ENCODE assay signal across 22 mouse cellular contexts in the genomic region with DNA sequence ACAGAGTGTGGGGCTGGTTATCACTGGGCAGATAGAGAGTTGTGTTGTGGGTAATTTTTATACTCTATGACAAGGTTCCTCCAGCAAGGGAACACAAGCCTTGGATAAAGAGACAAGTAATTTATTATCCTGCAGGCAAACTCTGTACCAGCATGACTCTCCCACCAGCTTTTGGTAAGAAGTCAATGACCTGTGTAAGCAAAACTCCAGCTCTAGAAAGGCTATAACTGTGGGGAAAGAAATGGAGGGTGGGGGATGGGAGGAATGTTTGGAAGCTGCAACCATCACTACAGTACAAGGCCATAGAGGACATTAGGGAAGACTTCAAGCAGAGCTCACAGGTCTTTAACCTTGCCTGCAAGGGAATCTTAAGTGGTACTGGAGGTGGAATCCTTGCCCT. TPM values are rescaled to one million over a fixed set of nuclear protein-coding genes. Genes with fewer than 3 reads are reported as not detected.
A peak's percentile ranks its signal among the peaks of the same experiment; 100 is the strongest.
DNase-seq lines count a peak whose midpoint lies in the region; ATAC-seq lines count a peak whose summit lies in the region.
"Had no signal": no experiment of that assay in that cellular context is flagged by ENCODE, and none has a peak within 500 bp of the region (broad histone marks: within the 10 kb centered on the region; RNA-seq: fewer than 3 reads in every experiment).

No protein-coding gene starts in this region.

- 0 out of 2 replicates have a peak, but pooled peaks cover 5% of the 10 kb centered on the region for H3K4me1 ChIP-seq in kidney, embryonic 16.5 days (ENCODE audit: insufficient read depth, low read length)
- H3K4me1 ChIP-seq: intestine, embryonic 15.5 days; liver, embryonic 12.5 days had no signal

- 0 out of 2 replicates have a peak overlapping the region, but pooled peaks have one; percentile 43 for H3K27ac ChIP-seq in kidney, embryonic 16.5 days (ENCODE audit: low read length)
- H3K27ac ChIP-seq: embryonic facial prominence, embryonic 15.5 days; forebrain, embryonic 15.5 days; heart, embryonic 10.5 days; hindbrain, embryonic 15.5 days; intestine, embryonic 15.5 days; liver, embryonic 12.5 days; neural tube, embryonic 15.5 days had no signal

- no peak overlapping the region for H3K9ac ChIP-seq in kidney, embryonic 16.5 days (replicated peaks; ENCODE audit: low read length)
- H3K9ac ChIP-seq: embryonic facial prominence, embryonic 15.5 days; forebrain, embryonic 15.5 days; hindbrain, embryonic 15.5 days; intestine, embryonic 15.5 days; liver, embryonic 12.5 days; neural tube, embryonic 15.5 days had no signal

- no peak overlapping the region for H3K4me3 ChIP-seq in kidney, embryonic 16.5 days (ENCODE audit: low read length)
- H3K4me3 ChIP-seq: forebrain, embryonic 15.5 days; heart, embryonic 10.5 days; hindbrain, embryonic 15.5 days; intestine, embryonic 15.5 days; liver, embryonic 12.5 days; neural tube, embryonic 15.5 days had no signal

- DNase-seq in embryo, embryonic 11 days: peak; percentile 16
- DNase-seq in embryo, embryonic 10 days (ENCODE audit: low spot score): no peak
- no peak for DNase-seq in kidney, postnatal 10 days
- DNase-seq in ES-CJ7 (ENCODE audit: low read depth, low spot score): peak; percentile 42
- peak; percentile 30 to 42 for DNase-seq in kidney, postnatal 25 days
- no peak for DNase-seq in adipocyte (ENCODE audit: low spot score)
- no peak for DNase-seq in right cerebral cortex, postnatal 10 days (ENCODE audit: low spot score in 2 of 2)
- DNase-seq: adrenal gland, postnatal 36 days; cerebellum, adult 9-11 months; heart, postnatal 4 days; lung, adult 18-20 months; lung, postnatal 10 days; right cerebral cortex, postnatal 14 days; thymus, postnatal 25 days had no signal

- H3K9me3 ChIP-seq in kidney, embryonic 16.5 days (ENCODE audit: low read length): 0 out of 2 replicates have a peak, but pooled peaks cover 2% of the 10 kb centered on the region
- H3K9me3 ChIP-seq: embryonic facial prominence, embryonic 15.5 days; heart, embryonic 10.5 days; hindbrain, embryonic 15.5 days; intestine, embryonic 15.5 days; liver, embryonic 12.5 days; neural tube, embryonic 15.5 days had no signal

- H3K4me2 ChIP-seq in kidney, embryonic 16.5 days (replicated peaks; ENCODE audit: low read depth, low read length): no peak overlapping the region
- H3K4me2 ChIP-seq: forebrain, embryonic 15.5 days; liver, embryonic 12.5 days had no signal

- H3K27me3 ChIP-seq in kidney, embryonic 16.5 days (ENCODE audit: insufficient read depth, low read length): peaks cover 78% of the 10 kb centered on the region

- no peaks in the 10 kb centered on the region for H3K36me3 ChIP-seq in kidney, embryonic 16.5 days (ENCODE audit: insufficient read depth, low read length)
- H3K36me3 ChIP-seq: embryonic facial prominence, embryonic 15.5 days; forebrain, embryonic 15.5 days; heart, embryonic 10.5 days; hindbrain, embryonic 15.5 days; intestine, embryonic 15.5 days; liver, embryonic 12.5 days; neural tube, embryonic 15.5 days had no signal

- peak; percentile 16; the same call in 1 of the 2 replicates for ATAC-seq in kidney, embryonic 16.5 days (ENCODE audit: low FRiP score, low TSS enrichment)
- ATAC-seq: forebrain, embryonic 15.5 days; intestine, embryonic 15.5 days; liver, embryonic 12.5 days had no signal

RNA-seq across cellular contexts. Expression of a gene that starts 31.3 kb away (rescaled TPM):
- 54.5 and 62.1 TPM in 2 replicates for polyA plus RNA-seq in kidney, embryonic 16.5 days (2015; fragmentation: Nextera tagmentation; extraction: Ambion mirVana)
- polyA plus RNA-seq: liver, embryonic 12.5 days had no signal

Comparison
In these comparisons a context has a peak if more than half of its experiments do, and no peak if none do; other contexts are left out.
1. DNase-seq: peak in embryo, embryonic 11 days (single experiment), ES-CJ7 (single experiment) and kidney, postnatal 25 days (2 of 2); none in embryo, embryonic 10 days (single experiment), kidney, postnatal 10 days (single experiment), adipocyte (single experiment) and right cerebral cortex, postnatal 10 days (0 of 2).